Mouse (Mus musculus) thymus, adult 18-20 months (tissue): ENCODE results near the gene Stk35.
"Not testable (repeated sequence)": the region's sequence is repeated elsewhere in the genome, so short reads cannot be mapped to it uniquely, and the experiment has no call there.

Experiments
- DNase-seq, 2 experiments: peaks; one replicate each; pipeline ENCODE4 v3.0.0; 2022; ENCODE audit warnings: mixed read lengths in 2 of 2

The Stk35 gene

GRCm38 (mm10) chr2:129836921-129837320 is 36.6 kb downstream of the Stk35 start:
- no peak for DNase-seq

- no peak for DNase-seq
These were observed 38.0 kb downstream of the Stk35 start for GRCm38 (mm10) chr2:129838321-129838720.

GRCm38 (mm10) chr2:129845826-129846225 is 45.5 kb downstream of the Stk35 start:
- no peak for DNase-seq

- DNase-seq: no peak
These were observed 46.2 kb downstream of the Stk35 start for GRCm38 (mm10) chr2:129846501-129846900.

GRCm38 (mm10) chr2:129849078-129849477 is 48.8 kb downstream of the Stk35 start:
- not testable (repeated sequence) for DNase-seq

GRCm38 (mm10) chr2:129851512-129851911 is 51.2 kb downstream of the Stk35 start:
- DNase-seq: no peak

GRCm38 (mm10) chr2:129863256-129863655 is 62.9 kb downstream of the Stk35 start:
- no peak for DNase-seq

GRCm38 (mm10) chr2:129864958-129865357 is 64.6 kb downstream of the Stk35 start:
- DNase-seq: no peak

GRCm38 (mm10) chr2:129869151-129869550 is 68.8 kb downstream of the Stk35 start:
- no peak for DNase-seq

- DNase-seq: no peak
These were observed 70.9 kb downstream of the Stk35 start for GRCm38 (mm10) chr2:129871246-129871645.

- no peak for DNase-seq
These were observed 71.8 kb downstream of the Stk35 start for GRCm38 (mm10) chr2:129872071-129872470.

GRCm38 (mm10) chr2:129873489-129873888 is 73.2 kb downstream of the Stk35 start:
- peak; percentile 32 to 34 for DNase-seq

- no peak for DNase-seq
These were observed 73.8 kb downstream of the Stk35 start for GRCm38 (mm10) chr2:129874084-129874483.

- DNase-seq: no peak
These were observed 74.3 kb downstream of the Stk35 start for GRCm38 (mm10) chr2:129874509-129875095.

- no peak for DNase-seq
These were observed 76.6 kb downstream of the Stk35 start for GRCm38 (mm10) chr2:129876935-129877334.

GRCm38 (mm10) chr2:129879817-129880216 is 79.5 kb downstream of the Stk35 start:
- DNase-seq: peak in 1 of 2 experiments; percentile 7

GRCm38 (mm10) chr2:129880226-129880625 is 79.9 kb downstream of the Stk35 start:
- no peak for DNase-seq

- DNase-seq: no peak
These were observed 81.6 kb downstream of the Stk35 start for GRCm38 (mm10) chr2:129881886-129882285.
